Mouse (Mus musculus) stomach, postnatal 0 days (tissue): ENCODE data around the gene Best2. TPM values are rescaled to one million over a fixed set of nuclear protein-coding genes. Genes with fewer than 3 reads are reported as not detected.

Experiments used
- ATAC-seq: fragments of 200-750 bp; cut with Nextera tagmentation; 2 replicates; pipeline ENCODE4 v1.8.0; 2017; ENCODE audit not compliant: low FRiP score, low TSS enrichment
- DNase-seq: peaks from one replicate; pipeline ENCODE4 v3.0.0-alpha.2; 2016; ENCODE audit warnings: low spot score
- H3K27ac ChIP-seq: fragments of 300-500 bp; sonication (generic); replicated peaks from 2 replicates; pipeline ENCODE4 v1.5.1; 2014; ENCODE audit warnings: mild to moderate bottlenecking, control low read depth
- H3K27me3 ChIP-seq: fragments of 300-500 bp; sonication (generic); 2 replicates; pipeline ENCODE4 v1.6.1; 2014; ENCODE audit warnings: low read length; ENCODE audit not compliant: control insufficient read depth, insufficient read depth
- H3K36me3 ChIP-seq: fragments of 300-500 bp; sonication (generic); 2 replicates; pipeline ENCODE4 v1.6.1; 2014; ENCODE audit warnings: low read length, mixed read lengths; ENCODE audit not compliant: control insufficient read depth, insufficient read depth
- H3K4me1 ChIP-seq: fragments of 300-500 bp; sonication (generic); replicated peaks from 2 replicates; pipeline ENCODE4 v1.6.1; 2014; ENCODE audit warnings: antibody characterized with exemption; ENCODE audit not compliant: control insufficient read depth, insufficient read depth
- H3K4me2 ChIP-seq: fragments of 300-500 bp; sonication (generic); replicated peaks from 2 replicates; pipeline ENCODE4 v1.6.1; 2014; ENCODE audit warnings: low read depth, mild to moderate bottlenecking, control low read depth, moderate library complexity
- H3K4me3 ChIP-seq: fragments of 300-500 bp; sonication (generic); 2 replicates; pipeline ENCODE4 v1.5.1; 2014; ENCODE audit warnings: low read depth, low read length, control low read depth
- H3K9ac ChIP-seq: fragments of 300-500 bp; sonication (generic); 2 replicates; pipeline ENCODE4 v1.6.1; 2014; ENCODE audit warnings: mild to moderate bottlenecking, low read length, control low read depth, mixed read lengths
- H3K9me3 ChIP-seq: fragments of 300-500 bp; sonication (generic); 2 replicates; pipeline ENCODE4 v1.6.1; 2016; ENCODE audit warnings: low read length; ENCODE audit not compliant: control insufficient read depth
- CTCF ChIP-seq: IDR thresholded peaks from 2 replicates; pipeline ENCODE4 v1.5.1; 2016; ENCODE audit warnings: antibody characterized with exemption, low read depth, mild to moderate bottlenecking, moderate library complexity
- EP300 ChIP-seq: optimal IDR thresholded peaks from 2 replicates; pipeline ENCODE3; 2016; ENCODE audit warnings: antibody characterized with exemption
- WGBS: fragments of 180-500 bp; shearing (Covaris S2); extraction: QIAGEN DNeasy Blood & Tissue Kit; methylation state at CpG from one replicate; pipeline ENCODE4 v1.1.7; 2014; 5-methylcytosine and 5-hydroxymethylcytosine counted together
- polyA plus RNA-seq: library from polyadenylated mRNA; unstranded; fragments of >200 nt; fragmentation: Nextera tagmentation; extraction: Ambion mirVana; gene quantifications from 2 replicates; pipeline ENCODE4 v1.2.1, GENCODE M21; 2015

Gene Best2
- polyA plus RNA-seq, 1 experiment from 2014 or later = 0.16 TPM

- peak overlapping the region; percentile 79 for H3K4me3 ChIP-seq
- ATAC-seq (no peak), DNase-seq (no peak)
- 4% methylated on average over 12 of the region's 12 CpGs for WGBS
- H3K4me2 ChIP-seq = peak overlapping the region; percentile 79
- no peaks in the 10 kb centered on the region for H3K4me1 ChIP-seq
- peak overlapping the region; percentile 90 for H3K27ac ChIP-seq
- peaks cover 18% of the 10 kb centered on the region for H3K36me3 ChIP-seq
- H3K9me3 ChIP-seq = no peaks in the 10 kb centered on the region
- peak overlapping the region; percentile 61 for H3K9ac ChIP-seq
- H3K27me3 ChIP-seq = no peaks in the 10 kb centered on the region
- TF ChIP-seq EP300 (no peak), CTCF (no peak)
Observed at GRCm38 (mm10) chr8:85035165-85035727, 20.9 kb upstream of the Best2 start.

- Histone ChIP-seq H3K4me1 (no peaks in the 10 kb centered on the region), H3K4me3 (peak overlapping the region; percentile 79), H3K9ac (no peak overlapping the region; the same call in 1 of the 2 replicates), H3K4me2 (peak overlapping the region; percentile 79), H3K9me3 (no peaks in the 10 kb centered on the region), H3K27ac (peak overlapping the region; percentile 90), H3K36me3 (peaks cover 21% of the 10 kb centered on the region), H3K27me3 (no peaks in the 10 kb centered on the region)
- 2% methylated on average over 12 of the region's 13 CpGs for WGBS
- ATAC-seq = no peak
- peak; percentile 85 for DNase-seq
- TF ChIP-seq EP300 (no peak), CTCF (no peak)
Observed at GRCm38 (mm10) chr8:85034764-85035163, 20.4 kb upstream of the Best2 start.

- Histone ChIP-seq H3K4me3 (no peak overlapping the region), H3K4me2 (no peak overlapping the region), H3K27me3 (no peaks in the 10 kb centered on the region), H3K9ac (no peak overlapping the region), H3K9me3 (no peaks in the 10 kb centered on the region), H3K4me1 (no peaks in the 10 kb centered on the region; the same call in 1 of the 2 replicates), H3K27ac (peak overlapping the region; percentile 30; the same call in 1 of the 2 replicates), H3K36me3 (peaks cover 22% of the 10 kb centered on the region)
- ATAC-seq = no peak
- 42% methylated on average over 1 of the region's 1 CpGs for WGBS
- TF ChIP-seq EP300 (no peak), CTCF (no peak)
- DNase-seq = no peak
Observed at GRCm38 (mm10) chr8:85033867-85034266, 19.5 kb upstream of the Best2 start.

GRCm38 (mm10) chr8:85032622-85033311 lies 18.4 kb upstream of the Best2 start:
- ATAC-seq (no peak), DNase-seq (no peak)
- Histone ChIP-seq H3K4me3 (no peak overlapping the region), H3K36me3 (peaks cover 22% of the 10 kb centered on the region), H3K4me1 (no peaks in the 10 kb centered on the region; the same call in 1 of the 2 replicates), H3K27me3 (no peaks in the 10 kb centered on the region), H3K9ac (no peak overlapping the region), H3K4me2 (no peak overlapping the region), H3K9me3 (no peaks in the 10 kb centered on the region), H3K27ac (peak overlapping the region; percentile 40; the same call in 1 of the 2 replicates)
- peak; percentile 40 for TF ChIP-seq EP300
- TF ChIP-seq CTCF = no peak
- 63% methylated on average over 4 of the region's 4 CpGs for WGBS

GRCm38 (mm10) chr8:85029271-85029670 lies 14.9 kb upstream of the Best2 start:
- H3K4me1 ChIP-seq = peaks cover 3% of the 10 kb centered on the region; the same call in 1 of the 2 replicates
- WGBS = 69% methylated on average over 14 of the region's 14 CpGs
- H3K9me3 ChIP-seq = no peaks in the 10 kb centered on the region
- no peaks in the 10 kb centered on the region for H3K27me3 ChIP-seq
- no peak overlapping the region for H3K4me3 ChIP-seq
- H3K9ac ChIP-seq = 0 out of 2 replicates have a peak overlapping the region, but pooled peaks have one; percentile 13
- ATAC-seq = no peak
- DNase-seq = peak; percentile 47
- H3K4me2 ChIP-seq = peak overlapping the region; percentile 91; the same call in 1 of the 2 replicates
- peaks cover 22% of the 10 kb centered on the region for H3K36me3 ChIP-seq
- TF ChIP-seq EP300 (no peak), CTCF (no peak)
- H3K27ac ChIP-seq = no peak overlapping the region; the same call in 1 of the 2 replicates

GRCm38 (mm10) chr8:85027922-85028321 lies 13.6 kb upstream of the Best2 start:
- peaks cover 22% of the 10 kb centered on the region for H3K36me3 ChIP-seq
- DNase-seq (no peak), ATAC-seq (no peak)
- no peaks in the 10 kb centered on the region for H3K27me3 ChIP-seq
- 9% methylated on average over 2 of the region's 2 CpGs for WGBS
- no peaks in the 10 kb centered on the region for H3K9me3 ChIP-seq
- H3K4me1 ChIP-seq = peaks cover 3% of the 10 kb centered on the region; the same call in 1 of the 2 replicates
- H3K27ac ChIP-seq = no peak overlapping the region
- peak overlapping the region; percentile 99 for H3K4me3 ChIP-seq
- TF ChIP-seq EP300 (no peak), CTCF (peak; percentile 24; the same call in 1 of the 2 replicates)
- H3K4me2 ChIP-seq = peak overlapping the region; percentile 91
- H3K9ac ChIP-seq = peak overlapping the region; percentile 28; the same call in 1 of the 2 replicates
